ENCODE assay signal across 7 mouse cellular contexts in the genomic region with DNA sequence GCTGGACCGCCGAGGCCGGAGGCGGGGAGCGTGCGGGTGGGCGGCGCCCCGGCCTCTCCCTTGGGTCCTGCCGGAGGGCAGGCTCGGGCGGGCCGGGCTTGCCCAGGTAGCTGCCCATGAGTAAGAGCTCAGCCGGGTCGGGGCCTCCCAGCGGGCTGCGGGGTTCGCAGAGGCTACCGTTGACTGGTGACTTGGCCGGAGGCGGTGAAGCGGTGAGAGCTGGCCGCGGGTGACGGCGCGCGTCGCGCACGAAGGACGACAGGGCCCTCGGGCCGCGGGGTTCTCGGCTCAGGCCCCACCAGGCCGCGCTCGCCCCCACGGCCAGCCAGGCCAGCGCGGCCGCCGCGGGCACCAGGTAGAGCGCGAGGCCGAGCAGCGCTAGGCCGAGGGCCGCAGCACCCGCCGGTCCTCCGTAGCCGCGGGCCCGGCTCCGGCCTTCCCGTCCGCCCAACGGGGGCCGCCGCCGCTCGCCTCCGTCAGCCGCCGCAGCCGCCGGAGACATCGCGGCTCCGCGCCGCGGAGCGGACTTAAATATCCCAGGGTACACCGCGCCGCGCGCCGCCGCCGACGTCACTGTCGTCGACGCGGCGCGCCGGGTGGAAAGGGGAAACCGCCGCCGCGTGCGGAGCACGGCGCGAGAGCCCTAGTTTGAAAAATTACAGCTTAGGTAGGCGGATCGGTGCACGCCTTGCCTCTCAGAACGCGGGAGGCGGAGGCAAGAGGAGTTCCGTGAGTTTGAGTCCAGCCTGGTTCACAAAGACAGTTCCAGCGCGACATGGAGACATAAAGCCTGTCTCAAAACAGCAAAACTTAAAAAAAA. TPM values are rescaled to one million over a fixed set of nuclear protein-coding genes. Genes with fewer than 3 reads are reported as not detected.
A peak's percentile ranks its signal among the peaks of the same experiment; 100 is the strongest.
DNase-seq lines count a peak whose midpoint lies in the region; ATAC-seq and TF ChIP-seq lines count a peak whose summit lies in the region.

Gene Pom121 (minus strand): TSS at position 543 of the 820 bp plus-strand sequence.

- H3K4me3 ChIP-seq in intestine, embryonic 15.5 days (replicated peaks): peak within 1 kb of the TSS; percentile 96
- peak within 1 kb of the TSS; percentile 99 for H3K4me3 ChIP-seq in midbrain, embryonic 12.5 days
- H3K4me3 ChIP-seq in small intestine, adult 2 months (ENCODE audit: low read depth, low read length): peak within 1 kb of the TSS; percentile 91

- TF ChIP-seq POLR2A in small intestine, adult 2 months (IDR thresholded peaks at IDR 0.05; ENCODE audit: low read depth, low read length): peak; percentile 63; the same call in 1 of the 2 replicates

- intact Hi-C loops in left cerebral cortex, postnatal 4 days (cut with DNase I): no loop called here

- no peaks in the 10 kb centered on the region for H3K9me3 ChIP-seq in intestine, embryonic 15.5 days
- no peaks in the 10 kb centered on the region for H3K9me3 ChIP-seq in midbrain, embryonic 12.5 days

- ATAC-seq in intestine, embryonic 15.5 days: peak; percentile 95
- peak; percentile 90 for ATAC-seq in midbrain, embryonic 12.5 days (ENCODE audit: low FRiP score, low read depth)

- peak within 1 kb of the TSS; percentile 86 for H3K27ac ChIP-seq in intestine, embryonic 15.5 days
- H3K27ac ChIP-seq in midbrain, embryonic 12.5 days (replicated peaks): peak within 1 kb of the TSS; percentile 90
- H3K27ac ChIP-seq in small intestine, adult 2 months (ENCODE audit: insufficient read depth, low read depth, low read length): 0 out of 2 replicates have a peak within 1 kb of the TSS, but pooled peaks have one; percentile 9

- no peaks in the 10 kb centered on the region for H3K27me3 ChIP-seq in intestine, embryonic 15.5 days (replicated peaks)
- H3K27me3 ChIP-seq in midbrain, embryonic 12.5 days: 0 out of 2 replicates have a peak, but pooled peaks cover 4% of the 10 kb centered on the region
- no peaks in the 10 kb centered on the region for H3K27me3 ChIP-seq in small intestine, adult 2 months (ENCODE audit: control insufficient read depth, insufficient read depth, low read length)

- TF ChIP-seq CTCF in small intestine, adult 2 months (IDR thresholded peaks at IDR 0.05; ENCODE audit: extremely low read depth, insufficient read length, insufficient replicate concordance, low read depth, low read length): no peak

- WGBS in intestine, embryonic 15.5 days: under 1% methylated on average over 109 of the region's 110 CpGs
- under 1% methylated on average over 109 of the region's 110 CpGs for WGBS in midbrain, embryonic 12.5 days
- WGBS in small intestine, adult 2 months: 2% methylated on average over 104 of the region's 110 CpGs

- DNase-seq in adrenal gland, adult 18-20 months (ENCODE audit: low spot score in 2 of 2): peak; percentile 77 to 83
- peak; percentile 93 for DNase-seq in embryo, embryonic 10.5 days (ENCODE audit: low spot score)
- DNase-seq in gastrocnemius, postnatal 25 days: peak; percentile 74
- peak; percentile 86 for DNase-seq in left cerebral cortex, postnatal 4 days

- peak within 1 kb of the TSS; percentile 98 for H3K9ac ChIP-seq in intestine, embryonic 15.5 days
- H3K9ac ChIP-seq in midbrain, embryonic 12.5 days (replicated peaks): peak within 1 kb of the TSS; percentile 98

- H3K4me2 ChIP-seq in intestine, embryonic 15.5 days (replicated peaks): peak within 1 kb of the TSS; percentile 79
- peak within 1 kb of the TSS; percentile 82 for H3K4me2 ChIP-seq in midbrain, embryonic 12.5 days (replicated peaks)

- H3K4me1 ChIP-seq in intestine, embryonic 15.5 days (replicated peaks): peaks cover 4% of the 10 kb centered on the region; the same call in 1 of the 2 replicates
- peaks cover 14% of the 10 kb centered on the region for H3K4me1 ChIP-seq in midbrain, embryonic 12.5 days
- H3K4me1 ChIP-seq in small intestine, adult 2 months (ENCODE audit: control insufficient read depth, insufficient read depth, insufficient read length, low read length): 0 out of 2 replicates have a peak, but pooled peaks cover 3% of the 10 kb centered on the region

- H3K36me3 ChIP-seq in intestine, embryonic 15.5 days: peaks cover 19% of the 10 kb centered on the region
- peaks cover 31% of the 10 kb centered on the region for H3K36me3 ChIP-seq in midbrain, embryonic 12.5 days
- peaks cover 20% of the 10 kb centered on the region for H3K36me3 ChIP-seq in small intestine, adult 2 months (ENCODE audit: control insufficient read depth, insufficient read depth, low read length)

RNA-seq across cellular contexts. Expression of gene Pom121, which starts in this region (rescaled TPM):
- total RNA-seq in adrenal gland, adult 18-20 months (2021): 10 to 100 TPM; 22.2 to 23.3 TPM
- 1 to 10 TPM; 8.3 to 9.4 TPM for total RNA-seq in gastrocnemius, postnatal 25 days (2021)
- polyA plus RNA-seq in intestine, embryonic 15.5 days (2015; fragmentation: Nextera tagmentation; extraction: Ambion mirVana): 10.6 and 11.0 TPM in 2 replicates
- 10 to 100 TPM; 44.9 to 45.4 TPM for total RNA-seq in left cerebral cortex, postnatal 4 days (2021)
- 20.9 and 24.9 TPM in 2 replicates for polyA plus RNA-seq in midbrain, embryonic 12.5 days (2016; fragmentation: Nextera tagmentation; extraction: Ambion mirVana)
- polyA plus RNA-seq in small intestine, adult 2 months (2012; rRNA removed): 18.2 and 26.3 TPM in 2 replicates

Comparison
In these comparisons a context has a peak if more than half of its experiments do, and no peak if none do; other contexts are left out.
1. Peak in every context shown above with its lines: DNase-seq, ATAC-seq, H3K4me3 ChIP-seq and H3K27ac ChIP-seq.
2. H3K27ac ChIP-seq: peak in every context shown above with its lines; median percentile 90 in midbrain, embryonic 12.5 days; 86 in intestine, embryonic 15.5 days; 9 in small intestine, adult 2 months.